Mouse (Mus musculus): ENCODE measurements around the gene Zbtb12. TPM values are rescaled to one million over a fixed set of nuclear protein-coding genes. Genes with fewer than 3 reads are reported as not detected.

Gene Zbtb12
- 11.1 to 11.4 TPM (median 11.2 TPM) in 4 replicates for total RNA-seq (2023; ENCODE audit: inconsistent age)

GRCm38 (mm10) chr17:34879336-34879879 is at the start of gene Zbtb12:
Zbtb12 (plus strand) TSS chr17:34879483.

GRCm38 (mm10) chr17:34836856-34837221 is 42.4 kb upstream of the Zbtb12 start, which contains the start of the genes Stk19 and Dxo:
Stk19 (minus strand) TSS chr17:34836945.
Dxo (plus strand) TSS chr17:34837019.

GRCm38 (mm10) chr17:34849722-34850516 is 29.4 kb upstream of the Zbtb12 start, which contains the start of the genes Skiv2l and Nelfe:
Skiv2l (minus strand) TSS chr17:34850210.
Nelfe (plus strand) TSS chr17:34850391.

GRCm38 (mm10) chr17:34862416-34863081 is 16.7 kb upstream of the Zbtb12 start, which contains the start of gene Cfb:
Cfb (minus strand) TSS chr17:34862518.

GRCm38 (mm10) chr17:34881683-34882310 is 2.5 kb downstream of the Zbtb12 start, which contains the start of gene Gm20547:
Gm20547 (minus strand) TSS chr17:34882042.

GRCm38 (mm10) chr17:34898160-34898586 is 18.9 kb downstream of the Zbtb12 start, which contains the start of the genes C2 and Ehmt2:
C2 (minus strand) TSS chr17:34898265.
Ehmt2 (plus strand) TSS chr17:34898469.

GRCm38 (mm10) chr17:34913930-34914665 is 34.8 kb downstream of the Zbtb12 start, which contains the start of gene Slc44a4:
Slc44a4 (plus strand) TSS chr17:34914466.

GRCm38 (mm10) chr17:34931061-34931734 is 51.9 kb downstream of the Zbtb12 start, which contains the start of gene Neu1:
Neu1 (plus strand) TSS chr17:34931253.

Other genes with a start within 250 kb of the Zbtb12 start
- gene Prrt1, start 249.9 kb upstream of the Zbtb12 start, total RNA-seq (2023; ENCODE audit: inconsistent age), result 0.84 TPM in 1 of 4 replicates, not detected in the others
- gene Fkbpl, start 234.7 kb upstream of the Zbtb12 start, total RNA-seq (2023; ENCODE audit: inconsistent age), result 2.6 to 5.5 TPM (median 2.9 TPM) in 4 replicates
- 66.4 to 79.2 TPM (median 74.6 TPM) in 4 replicates for gene Atf6b, start 232.3 kb upstream of the Zbtb12 start, total RNA-seq (2023; ENCODE audit: inconsistent age)
- 0.09 to 0.22 TPM (median 0.22 TPM) in 3 of 4 replicates, not detected in the other for gene Tnxb, start 208.9 kb upstream of the Zbtb12 start, total RNA-seq (2023; ENCODE audit: inconsistent age)
- 1.8 to 3.2 TPM (median 2.4 TPM) in 4 replicates for gene C4b, start 135.6 kb upstream of the Zbtb12 start, total RNA-seq (2023; ENCODE audit: inconsistent age)
- gene Cyp21a1, start 74.9 kb upstream of the Zbtb12 start, total RNA-seq (2023; ENCODE audit: inconsistent age), result not detected in 4 replicates
- 60.8 to 71.7 TPM (median 69.2 TPM) in 4 replicates for gene Stk19, start 42.5 kb upstream of the Zbtb12 start, total RNA-seq (2023; ENCODE audit: inconsistent age)
- gene Dxo, start 42.5 kb upstream of the Zbtb12 start, total RNA-seq (2023; ENCODE audit: inconsistent age), result 75.3 to 85.7 TPM (median 83.7 TPM) in 4 replicates
- 102 to 123 TPM (median 110 TPM) in 4 replicates for gene Skiv2l, start 29.3 kb upstream of the Zbtb12 start, total RNA-seq (2023; ENCODE audit: inconsistent age)
- 33.5 to 41.3 TPM (median 38.0 TPM) in 4 replicates for gene Nelfe, start 29.1 kb upstream of the Zbtb12 start, total RNA-seq (2023; ENCODE audit: inconsistent age)
- 0.54 TPM in 1 of 4 replicates, not detected in the others for gene Cfb, start 17.0 kb upstream of the Zbtb12 start, total RNA-seq (2023; ENCODE audit: inconsistent age)
- gene Gm20547, start 2.6 kb downstream of the Zbtb12 start, total RNA-seq (2023; ENCODE audit: inconsistent age), result 0.27 TPM in 1 of 4 replicates, not detected in the others
- gene C2, start 18.8 kb downstream of the Zbtb12 start, total RNA-seq (2023; ENCODE audit: inconsistent age), result 1.8 to 3.4 TPM (median 2.8 TPM) in 4 replicates
- gene Ehmt2, start 19.0 kb downstream of the Zbtb12 start, total RNA-seq (2023; ENCODE audit: inconsistent age), result 152 to 164 TPM (median 157 TPM) in 4 replicates
- gene Slc44a4, start 35.0 kb downstream of the Zbtb12 start, total RNA-seq (2023; ENCODE audit: inconsistent age), result not detected in 4 replicates
- gene Neu1, start 51.8 kb downstream of the Zbtb12 start, total RNA-seq (2023; ENCODE audit: inconsistent age), result 94.9 to 102 TPM (median 98.6 TPM) in 4 replicates
- gene Hspa1b, start 79.8 kb downstream of the Zbtb12 start, total RNA-seq (2023; ENCODE audit: inconsistent age), result 17.8 to 62.2 TPM (median 28.7 TPM) in 4 replicates
- not detected in 4 replicates for gene Gm20481, start 90.4 kb downstream of the Zbtb12 start, total RNA-seq (2023; ENCODE audit: inconsistent age)
- 10.4 to 29.3 TPM (median 20.1 TPM) in 4 replicates for gene Hspa1a, start 92.7 kb downstream of the Zbtb12 start, total RNA-seq (2023; ENCODE audit: inconsistent age)
- gene Hspa1l, start 93.2 kb downstream of the Zbtb12 start, total RNA-seq (2023; ENCODE audit: inconsistent age), result 0.21 to 0.38 TPM in 2 of 4 replicates, not detected in the others
- gene Lsm2, start 102.4 kb downstream of the Zbtb12 start, total RNA-seq (2023; ENCODE audit: inconsistent age), result 30.0 to 37.2 TPM (median 32.0 TPM) in 4 replicates
- 269 to 300 TPM (median 290 TPM) in 4 replicates for gene Vars, start 121.5 kb downstream of the Zbtb12 start, total RNA-seq (2023; ENCODE audit: inconsistent age)
- gene Vwa7, start 137.1 kb downstream of the Zbtb12 start, total RNA-seq (2023; ENCODE audit: inconsistent age), result 0.16 to 0.54 TPM (median 0.25 TPM) in 4 replicates
- 3.4 to 6.4 TPM (median 4.6 TPM) in 4 replicates for gene Sapcd1, start 148.5 kb downstream of the Zbtb12 start, total RNA-seq (2023; ENCODE audit: inconsistent age)
- gene Msh5, start 167.3 kb downstream of the Zbtb12 start, total RNA-seq (2023; ENCODE audit: inconsistent age), result 6.1 to 10.5 TPM (median 9.2 TPM) in 4 replicates
- gene Clic1, start 170.5 kb downstream of the Zbtb12 start, total RNA-seq (2023; ENCODE audit: inconsistent age), result 196 to 218 TPM (median 210 TPM) in 4 replicates
- 2.6 to 4.8 TPM (median 4.2 TPM) in 4 replicates for gene Ddah2, start 179.6 kb downstream of the Zbtb12 start, total RNA-seq (2023; ENCODE audit: inconsistent age)
- gene Ly6g6c, start 185.9 kb downstream of the Zbtb12 start, total RNA-seq (2023; ENCODE audit: inconsistent age), result not detected in 4 replicates
- gene Mpig6b, start 186.7 kb downstream of the Zbtb12 start, total RNA-seq (2023; ENCODE audit: inconsistent age), result 0.45 TPM in 1 of 4 replicates, not detected in the others
- not detected in 4 replicates for gene Ly6g6e, start 197.4 kb downstream of the Zbtb12 start, total RNA-seq (2023; ENCODE audit: inconsistent age)
- not detected in 4 replicates for gene Ly6g6d, start 198.6 kb downstream of the Zbtb12 start, total RNA-seq (2023; ENCODE audit: inconsistent age)
- gene Ly6g6f, start 206.1 kb downstream of the Zbtb12 start, total RNA-seq (2023; ENCODE audit: inconsistent age), result not detected in 4 replicates
- 76.3 to 80.8 TPM (median 77.2 TPM) in 4 replicates for gene Abhd16a, start 209.8 kb downstream of the Zbtb12 start, total RNA-seq (2023; ENCODE audit: inconsistent age)
- not detected in 4 replicates for gene Ly6g5c, start 228.8 kb downstream of the Zbtb12 start, total RNA-seq (2023; ENCODE audit: inconsistent age)
- gene Ly6g5b, start 235.9 kb downstream of the Zbtb12 start, total RNA-seq (2023; ENCODE audit: inconsistent age), result 0.93 to 1.6 TPM (median 1.2 TPM) in 4 replicates
- gene Gpank1, start 242.0 kb downstream of the Zbtb12 start, total RNA-seq (2023; ENCODE audit: inconsistent age), result 24.7 to 31.8 TPM (median 30.3 TPM) in 4 replicates
- 121 to 143 TPM (median 135 TPM) in 4 replicates for gene Csnk2b, start 242.6 kb downstream of the Zbtb12 start, total RNA-seq (2023; ENCODE audit: inconsistent age)
- gene D17H6S53E, start 246.9 kb downstream of the Zbtb12 start, total RNA-seq (2023; ENCODE audit: inconsistent age), result 10.6 to 19.4 TPM (median 13.7 TPM) in 4 replicates

All from B cell, adult (primary cell).